Mouse (Mus musculus): ENCODE measurements around the gene Zgrf1.
A peak's percentile ranks its signal among the peaks of the same experiment; 100 is the strongest.

Zgrf1 gene

DNA sequence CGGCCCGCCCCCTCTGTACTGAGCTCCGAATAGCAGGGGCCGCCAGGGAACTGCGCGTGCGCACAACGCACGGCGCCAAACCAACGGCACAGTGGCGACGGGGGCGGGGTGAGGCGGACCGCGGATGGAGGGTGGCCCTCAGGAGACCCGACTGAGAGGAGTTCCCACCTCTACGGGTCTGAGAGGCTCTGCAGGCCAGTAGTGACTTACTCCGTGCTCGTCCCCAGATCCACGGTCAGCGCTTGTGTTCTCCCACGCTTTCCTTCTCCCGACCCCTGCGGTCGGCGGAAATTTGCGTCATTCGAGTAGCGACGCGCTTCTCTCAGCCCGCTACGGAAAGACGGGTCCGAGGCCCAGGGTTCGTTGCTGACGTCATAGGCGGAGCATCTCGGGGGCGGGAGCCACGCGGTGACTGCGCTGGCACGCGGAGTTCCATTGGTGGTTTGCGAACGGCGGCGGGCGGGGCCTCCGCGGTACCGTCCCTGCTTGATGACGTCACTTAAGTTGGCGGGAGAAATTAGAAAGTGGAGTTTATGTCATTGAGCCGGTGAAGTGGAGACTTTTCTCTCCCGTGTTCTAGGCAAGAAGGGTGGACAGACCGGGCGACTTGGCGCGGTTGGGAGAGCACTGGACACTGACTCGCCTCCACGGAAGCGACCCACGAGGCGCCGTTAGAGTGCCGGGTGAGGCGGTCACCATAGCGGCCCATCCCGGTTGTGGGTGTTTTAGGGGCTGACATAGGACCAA, at the start of gene Zgrf1, which contains the start of gene Larp7:
TSS of gene Zgrf1 (plus strand) at position 517 of the 747 bp plus-strand sequence.
TSS of gene Larp7 (minus strand) at position 377 of the 747 bp plus-strand sequence.
- DNase-seq (ENCODE audit: low spot score) = peak; percentile 95

DNA sequence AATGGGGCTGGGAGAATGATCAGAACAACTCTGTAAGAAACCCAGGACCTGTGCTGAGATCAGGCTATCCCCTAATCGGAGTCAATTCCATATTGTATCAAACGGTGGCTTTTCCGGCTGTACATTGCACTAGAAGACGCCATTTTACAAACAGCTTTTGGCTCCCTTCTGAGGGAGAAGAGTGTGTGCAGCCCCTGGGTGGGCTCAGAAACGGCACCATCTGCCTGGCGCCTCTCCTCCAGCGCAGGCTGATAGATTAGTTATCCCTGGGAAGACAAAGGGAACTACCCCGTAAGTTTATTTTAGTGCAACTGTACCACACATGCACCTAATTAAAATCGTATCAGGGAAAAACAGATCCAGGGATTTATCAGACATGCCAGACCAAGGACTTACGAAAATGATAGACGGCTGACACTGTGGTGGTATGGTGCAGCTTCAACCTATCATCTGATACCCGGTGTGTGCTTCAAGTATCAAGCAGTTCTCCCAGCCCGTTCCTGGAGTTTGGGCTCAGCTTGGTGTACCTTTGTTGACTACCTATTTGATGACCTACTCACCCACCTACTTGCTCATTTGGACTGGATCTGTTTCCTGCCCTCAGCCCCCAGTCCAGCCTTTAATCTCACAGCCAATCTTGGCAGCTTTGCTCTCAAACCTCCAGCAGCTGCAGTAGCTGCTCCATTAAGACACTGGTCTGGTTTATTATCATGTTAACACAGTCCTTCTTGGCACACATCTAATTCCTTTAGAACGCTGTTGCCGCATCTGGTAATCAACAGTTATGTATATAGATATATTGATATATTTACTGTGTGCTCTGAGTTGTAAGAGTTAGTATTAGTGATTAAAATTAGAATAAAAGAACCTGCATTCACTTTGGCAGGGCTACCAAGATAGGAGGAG, 45.2 kb upstream of the Zgrf1 start:
- DNase-seq (ENCODE audit: low spot score) = no peak

- DNase-seq (ENCODE audit: low spot score) = no peak
Observed at GRCm38 (mm10) chr3:127511786-127512746, 41.2 kb upstream of the Zgrf1 start.

DNA sequence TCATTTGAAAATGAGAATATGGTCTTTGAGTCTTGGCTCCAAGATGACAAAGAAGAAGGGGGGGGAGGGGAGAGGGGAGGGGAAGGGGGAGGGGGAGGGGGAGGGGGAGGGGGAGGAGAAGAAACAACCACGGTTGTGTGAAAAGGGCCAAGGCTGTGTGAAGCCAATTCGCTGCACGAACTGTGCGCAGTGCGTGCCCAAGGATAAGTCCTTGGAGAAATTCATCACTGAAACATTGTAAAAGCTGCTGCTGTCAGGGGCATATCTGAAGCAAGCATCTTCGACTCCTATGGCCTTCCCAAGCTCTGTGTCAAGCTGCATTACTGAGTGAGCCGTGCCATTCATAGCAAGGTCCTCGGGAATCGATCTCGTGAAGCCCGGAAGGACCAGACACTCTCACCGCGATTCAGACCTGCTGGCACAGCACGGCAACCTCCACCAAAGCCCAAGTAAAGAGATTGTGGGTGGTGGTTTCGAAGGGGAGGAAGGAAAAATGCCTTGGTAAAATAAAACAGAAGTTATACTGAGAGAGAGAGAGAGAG, 40.4 kb upstream of the Zgrf1 start:
- DNase-seq (ENCODE audit: low spot score) = no peak

- DNase-seq (ENCODE audit: low spot score) = no peak
Observed at GRCm38 (mm10) chr3:127513699-127514098, 39.6 kb upstream of the Zgrf1 start.

DNA sequence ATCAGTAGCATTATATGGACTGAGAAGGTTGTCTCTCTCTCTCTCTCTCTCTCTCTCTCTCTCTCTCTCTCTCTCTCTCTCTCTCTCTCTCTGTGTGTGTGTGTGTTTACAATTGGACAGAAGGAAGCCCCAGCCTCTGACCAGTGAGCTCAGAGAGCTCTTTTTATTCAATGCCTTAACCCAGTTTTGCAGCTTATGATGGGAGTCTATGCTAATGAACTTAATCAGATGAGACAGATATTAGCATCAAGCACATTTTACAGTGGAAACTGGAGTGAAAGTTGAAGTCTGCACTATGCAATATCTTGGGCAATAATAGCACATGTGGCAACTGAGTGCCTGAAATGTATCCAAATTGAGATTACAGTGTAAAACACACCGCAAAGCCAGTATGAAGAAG, 38.0 kb upstream of the Zgrf1 start:
- no peak for DNase-seq (ENCODE audit: low spot score)

DNA sequence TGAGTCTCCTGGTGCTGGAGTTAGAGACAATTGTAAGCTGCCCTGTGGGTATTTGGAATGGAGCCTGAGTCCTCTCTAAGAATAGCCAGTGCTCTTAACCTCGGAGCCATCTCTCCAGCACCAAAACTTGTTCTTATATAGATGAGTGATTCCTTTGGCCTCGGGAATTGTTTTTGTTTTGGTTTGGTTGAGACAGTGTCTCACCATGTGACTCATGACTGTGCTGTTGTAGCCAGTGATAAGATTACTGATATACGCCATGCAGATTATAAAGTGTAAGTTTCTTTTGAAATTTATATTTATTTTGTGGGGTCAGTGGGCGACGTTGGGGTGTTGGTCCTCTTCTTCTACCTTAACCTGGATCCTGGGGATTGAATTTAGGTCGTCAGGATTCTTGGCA, 33.0 kb upstream of the Zgrf1 start:
- DNase-seq (ENCODE audit: low spot score) = no peak

GRCm38 (mm10) chr3:127521156-127521555, 32.1 kb upstream of the Zgrf1 start:
- DNase-seq (ENCODE audit: low spot score) = no peak

DNA sequence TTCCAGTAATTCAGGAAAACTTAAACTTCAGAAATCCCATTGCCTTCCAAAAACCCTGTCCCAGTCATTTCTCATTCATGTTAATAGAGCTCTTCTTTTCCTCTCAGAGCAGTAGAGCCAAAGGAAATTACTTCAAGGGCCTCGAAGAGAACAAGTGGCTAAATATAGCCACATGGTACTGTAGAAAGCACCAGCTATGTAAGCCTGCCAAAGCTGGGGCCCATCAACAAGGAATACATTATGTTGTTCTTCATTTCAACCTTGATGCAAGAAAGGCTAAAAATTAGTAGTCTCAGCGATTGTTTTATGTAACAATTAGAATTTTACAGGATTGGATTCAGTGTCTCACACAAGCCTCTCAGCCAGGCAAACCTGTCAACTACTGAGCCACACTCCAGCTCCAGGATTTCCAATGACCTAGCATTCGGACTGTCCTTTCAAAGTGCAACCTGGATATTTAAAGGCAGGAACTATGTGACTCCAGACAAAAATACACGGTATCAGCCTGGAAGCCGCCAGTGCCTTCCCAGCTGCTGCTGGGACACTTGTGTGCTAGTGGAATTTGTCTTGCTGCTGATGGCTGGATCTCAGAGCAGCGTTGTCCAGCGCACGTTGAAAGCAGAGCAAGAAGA, 28.0 kb upstream of the Zgrf1 start:
- no peak for DNase-seq (ENCODE audit: low spot score)

DNA sequence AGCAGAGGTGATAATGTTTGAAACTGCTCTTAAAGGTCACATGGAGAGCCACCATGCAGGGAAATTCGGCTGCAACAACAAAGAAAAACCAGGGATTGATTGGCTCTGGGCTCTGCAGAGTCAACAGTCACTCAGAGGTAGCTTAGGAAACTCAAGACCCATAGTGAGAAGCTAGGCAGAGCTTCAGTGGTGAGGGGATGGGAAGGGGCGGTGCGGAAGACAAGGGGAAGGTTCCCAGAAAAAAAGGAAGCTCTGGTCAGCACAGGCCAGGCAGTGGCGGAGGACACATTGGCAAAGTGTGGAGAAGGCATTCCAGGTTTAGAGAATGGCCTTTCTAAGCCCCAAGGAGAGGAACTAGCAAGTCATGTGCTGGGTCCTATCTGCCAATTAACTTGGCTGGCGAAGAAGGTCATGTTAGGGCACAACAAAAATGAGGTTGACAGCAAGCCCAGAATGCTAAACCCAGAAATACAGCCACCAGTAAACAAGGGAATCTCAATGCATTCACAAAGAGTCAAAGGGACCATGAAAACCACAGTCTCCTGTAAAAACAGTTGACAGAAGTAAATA, 25.7 kb upstream of the Zgrf1 start:
- DNase-seq (ENCODE audit: low spot score) = no peak

DNA sequence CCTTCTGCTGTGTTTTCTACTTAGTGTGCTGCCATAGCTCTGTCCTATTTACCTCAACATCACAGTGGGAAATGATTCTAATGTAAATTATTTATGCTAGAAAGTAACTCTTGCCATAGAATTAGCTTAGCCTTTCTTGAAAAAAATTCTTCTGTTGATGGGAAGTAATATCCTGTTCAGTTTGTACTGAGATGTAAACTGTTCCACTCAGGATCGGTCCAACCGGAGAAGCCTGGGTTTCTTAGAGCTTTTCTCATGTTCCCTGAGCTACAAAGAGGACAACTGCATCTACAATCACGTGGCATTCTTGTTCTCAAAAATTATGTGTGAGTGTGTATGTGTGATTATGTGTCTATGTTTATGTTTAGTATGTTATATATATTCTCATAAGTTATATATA, 24.1 kb upstream of the Zgrf1 start:
- DNase-seq (ENCODE audit: low spot score) = no peak

- DNase-seq (ENCODE audit: low spot score) = no peak
Observed at GRCm38 (mm10) chr3:127529824-127530223, 23.5 kb upstream of the Zgrf1 start.

DNA sequence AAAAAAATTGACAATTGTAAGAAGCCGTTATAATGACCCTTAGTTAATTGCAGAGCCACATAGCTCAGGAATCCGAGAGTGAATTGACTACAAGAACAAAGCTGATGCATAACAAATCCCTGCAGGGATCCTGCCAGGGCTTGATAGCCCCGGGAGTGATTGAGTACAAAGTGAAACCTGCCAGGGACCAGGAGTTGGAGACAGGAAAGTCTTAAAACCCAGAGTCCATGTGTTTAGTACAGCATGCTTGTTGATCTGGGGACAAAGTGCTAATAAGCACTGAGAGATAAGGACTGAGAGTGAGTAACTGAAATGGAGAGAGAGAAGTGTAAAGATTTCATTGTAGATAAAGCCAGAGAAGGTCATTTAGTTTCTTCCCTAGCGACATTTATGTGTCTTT, 23.0 kb upstream of the Zgrf1 start:
- DNase-seq (ENCODE audit: low spot score) = no peak

- no peak for DNase-seq (ENCODE audit: low spot score)
Observed at GRCm38 (mm10) chr3:127539193-127539592, 14.1 kb upstream of the Zgrf1 start.

- DNase-seq (ENCODE audit: low spot score) = no peak
Observed at GRCm38 (mm10) chr3:127543976-127544375, 9.3 kb upstream of the Zgrf1 start.

GRCm38 (mm10) chr3:127544610-127545121, 8.6 kb upstream of the Zgrf1 start:
- DNase-seq (ENCODE audit: low spot score) = no peak

DNA sequence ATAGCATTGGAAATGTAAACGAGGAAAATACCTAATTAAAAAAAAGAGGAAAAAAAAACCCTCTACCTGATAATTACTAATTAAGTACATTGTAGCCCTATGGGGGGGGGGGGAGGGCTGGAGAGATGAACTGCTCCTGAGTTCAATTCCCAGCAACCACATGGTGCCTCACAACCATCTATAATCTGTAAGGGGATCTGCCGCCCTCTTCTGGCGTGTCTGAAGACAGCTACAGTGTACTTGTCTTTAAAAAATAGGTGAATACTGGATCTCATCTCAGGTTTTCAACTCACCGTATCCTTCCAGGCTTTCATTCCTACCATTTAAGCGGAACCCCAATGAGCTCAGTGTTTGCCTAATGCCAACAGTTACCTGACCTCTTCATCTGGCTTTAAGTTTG, 5.4 kb upstream of the Zgrf1 start:
- DNase-seq (ENCODE audit: low spot score) = no peak

- DNase-seq (ENCODE audit: low spot score) = no peak
Observed at GRCm38 (mm10) chr3:127552434-127552972, 786 bp upstream of the Zgrf1 start.

GRCm38 (mm10) chr3:127553720-127554043, 393 bp downstream of the Zgrf1 start:
- no peak for DNase-seq (ENCODE audit: low spot score)

- DNase-seq (ENCODE audit: low spot score) = no peak
Observed at GRCm38 (mm10) chr3:127554723-127555122, 1.4 kb downstream of the Zgrf1 start.

Data from layer of hippocampus, adult 9-10 months (tissue).